Mouse (Mus musculus): ENCODE measurements around the gene Afap1.

The Afap1 gene

GRCm38 (mm10) chr5:35973800-35974199 lies 80.7 kb downstream of the Afap1 start:
- peak in 1 of 2 experiments; percentile 45 for DNase-seq (ENCODE audit: low spot score in 2 of 2)

DNA sequence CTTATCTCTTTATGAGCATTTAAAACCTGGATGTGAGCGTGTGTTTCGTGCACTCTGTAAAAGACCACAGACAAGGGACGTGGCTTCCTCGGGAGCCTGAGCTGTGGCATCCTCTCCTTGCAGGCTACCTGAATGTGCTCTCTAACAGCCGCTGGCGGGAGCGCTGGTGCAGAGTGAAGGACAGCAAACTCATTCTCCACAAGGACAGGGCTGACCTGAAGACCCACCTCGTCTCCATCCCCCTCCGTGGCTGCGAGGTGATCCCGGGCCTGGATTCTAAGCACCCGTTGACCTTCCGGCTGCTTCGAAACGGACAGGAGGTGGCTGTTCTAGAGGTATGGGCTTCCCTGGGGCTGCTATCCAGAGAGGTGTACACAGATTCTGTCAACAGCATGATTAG lies 81.1 kb downstream of the Afap1 start:
- no peak for DNase-seq (ENCODE audit: low spot score in 2 of 2)

GRCm38 (mm10) chr5:35975681-35976080 lies 82.6 kb downstream of the Afap1 start:
- peak; percentile 38 to 80 for DNase-seq (ENCODE audit: low spot score in 2 of 2)

- DNase-seq (ENCODE audit: low spot score in 2 of 2): no peak
Observed at GRCm38 (mm10) chr5:35980542-35980941, 87.4 kb downstream of the Afap1 start.

GRCm38 (mm10) chr5:35981341-35981740 lies 88.2 kb downstream of the Afap1 start:
- DNase-seq (ENCODE audit: low spot score in 2 of 2): no peak

GRCm38 (mm10) chr5:35981976-35982375 lies 88.9 kb downstream of the Afap1 start:
- DNase-seq (ENCODE audit: low spot score in 2 of 2): peak; percentile 65 to 84

GRCm38 (mm10) chr5:35985611-35986010 lies 92.5 kb downstream of the Afap1 start:
- DNase-seq (ENCODE audit: low spot score in 2 of 2): no peak

DNA sequence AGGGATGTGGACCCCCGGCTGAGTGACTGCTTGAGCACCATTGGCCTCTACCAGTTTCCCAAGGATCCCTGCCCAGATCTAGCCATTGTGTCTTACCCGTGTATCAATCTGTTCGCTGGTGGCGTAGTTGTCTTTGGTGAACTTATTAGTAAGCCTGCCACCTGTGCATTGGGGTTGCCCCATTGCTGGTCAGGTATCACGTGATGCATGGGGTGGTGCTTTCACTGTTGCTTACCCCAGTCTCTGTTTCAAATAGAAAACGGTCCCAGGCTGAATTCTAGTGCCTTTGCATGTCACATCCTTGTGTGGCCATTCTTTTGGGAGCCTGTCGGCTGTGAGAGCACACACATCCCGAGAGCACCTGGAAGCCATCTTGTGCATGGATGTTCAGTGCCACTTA lies 95.0 kb downstream of the Afap1 start:
- DNase-seq (ENCODE audit: low spot score in 2 of 2): no peak

- no peak for DNase-seq (ENCODE audit: low spot score in 2 of 2)
Observed at GRCm38 (mm10) chr5:35989506-35989905, 96.4 kb downstream of the Afap1 start.

GRCm38 (mm10) chr5:35989986-35990735 lies 97.0 kb downstream of the Afap1 start:
- no peak for DNase-seq (ENCODE audit: low spot score in 2 of 2)

DNA sequence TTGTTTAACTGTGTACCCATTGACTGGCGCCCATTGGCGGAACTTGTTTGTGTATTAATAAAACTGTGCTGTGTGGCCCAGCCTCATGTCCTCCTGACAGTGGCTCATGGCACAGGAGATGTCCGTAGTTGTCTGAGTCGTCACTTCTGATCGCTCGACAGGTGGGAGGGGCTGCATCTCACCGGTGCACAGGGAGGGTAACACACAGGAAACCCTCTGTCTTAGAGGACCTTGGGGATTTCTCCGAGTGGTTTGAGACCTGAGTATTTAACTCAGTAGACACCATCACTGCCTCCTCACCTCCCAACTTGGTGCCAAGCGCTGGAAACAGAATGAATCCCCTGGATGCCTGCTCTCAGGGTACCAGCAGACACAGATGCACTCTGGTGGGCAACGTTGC lies 110.7 kb downstream of the Afap1 start:
- no peak for DNase-seq (ENCODE audit: low spot score in 2 of 2)

DNA sequence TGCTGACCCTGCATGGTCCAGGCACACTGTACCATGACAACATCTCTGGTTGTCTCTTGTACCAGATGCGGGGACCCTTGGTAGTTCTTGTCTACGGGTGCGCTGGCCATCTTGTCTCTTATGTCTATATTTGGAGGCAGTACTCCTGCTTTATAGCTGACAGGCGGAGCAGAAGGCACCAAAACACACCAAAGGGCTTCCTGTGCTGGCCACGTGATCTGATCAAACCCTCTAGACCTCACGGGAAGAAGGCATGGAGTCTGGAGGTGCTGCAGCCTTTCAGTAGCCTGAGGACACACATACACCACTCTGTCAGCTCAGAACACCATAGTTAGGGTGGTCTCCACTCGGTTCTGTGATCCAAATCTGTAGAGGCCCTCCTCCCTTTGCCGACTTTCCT lies 113.0 kb downstream of the Afap1 start:
- no peak for DNase-seq (ENCODE audit: low spot score in 2 of 2)

DNA sequence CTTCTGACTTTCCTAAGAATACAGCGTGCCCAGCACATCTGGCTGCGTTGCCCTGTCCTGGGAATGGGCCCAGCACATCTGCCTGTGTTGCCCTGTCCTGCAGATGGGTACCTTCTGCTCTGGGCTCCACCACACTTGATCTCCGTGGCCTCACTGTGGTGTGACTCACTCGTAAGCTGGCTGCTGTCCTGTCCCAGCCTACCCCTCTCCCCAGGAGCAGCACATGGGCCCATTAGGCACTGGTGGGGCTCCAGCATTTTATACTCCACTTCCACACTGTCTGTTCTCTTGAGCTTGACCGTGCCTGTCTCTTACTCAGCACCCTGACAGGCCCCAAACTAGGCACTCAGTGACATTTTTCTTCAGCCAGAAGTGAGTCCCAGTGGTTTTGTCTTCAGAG lies 113.5 kb downstream of the Afap1 start:
- DNase-seq (ENCODE audit: low spot score in 2 of 2): no peak

GRCm38 (mm10) chr5:36007649-36008048 lies 114.5 kb downstream of the Afap1 start:
- no peak for DNase-seq (ENCODE audit: low spot score in 2 of 2)

GRCm38 (mm10) chr5:36009405-36009804 lies 116.3 kb downstream of the Afap1 start:
- no peak for DNase-seq (ENCODE audit: low spot score in 2 of 2)

DNA sequence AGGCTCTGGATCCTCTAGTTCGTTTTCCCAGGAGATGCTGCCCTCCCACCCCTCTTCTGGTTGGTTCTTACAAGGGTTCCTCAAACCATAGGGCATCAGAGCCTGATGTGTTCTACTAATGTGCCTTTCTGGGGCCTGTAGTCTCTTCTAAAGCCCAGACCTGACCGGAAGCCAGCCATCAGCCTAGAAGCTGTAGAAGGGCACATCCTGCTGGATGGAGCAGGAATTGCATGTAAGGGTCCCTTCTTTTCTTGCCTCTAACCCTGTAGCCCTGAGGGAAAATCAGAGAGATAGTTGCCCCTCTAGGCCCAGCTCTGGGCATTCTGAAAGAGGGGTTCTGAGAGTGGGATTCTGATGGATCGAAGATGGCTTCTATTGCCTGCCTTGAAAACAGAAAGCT lies 125.2 kb downstream of the Afap1 start:
- no peak for DNase-seq (ENCODE audit: low spot score in 2 of 2)

DNA sequence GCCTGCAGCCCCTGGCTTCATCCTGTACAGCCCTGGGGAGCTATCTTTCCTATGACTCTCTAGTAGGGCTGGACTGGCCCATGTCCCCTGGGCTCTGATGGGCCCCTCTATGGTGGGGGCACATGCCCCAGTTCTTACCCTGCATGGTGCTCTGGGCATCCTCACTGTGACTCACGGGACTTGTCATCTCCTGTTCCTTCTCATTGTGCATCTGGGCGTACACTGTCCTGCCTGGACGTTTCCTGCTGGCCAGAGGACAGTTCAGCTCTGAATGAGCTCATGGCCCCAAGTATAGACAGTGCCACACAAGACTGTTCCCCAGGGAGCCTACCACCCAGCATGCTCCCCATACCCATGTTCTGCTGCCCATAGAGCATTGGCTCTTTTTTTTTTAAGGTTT lies 128.0 kb downstream of the Afap1 start:
- DNase-seq (ENCODE audit: low spot score in 2 of 2): no peak

- no peak for DNase-seq (ENCODE audit: low spot score in 2 of 2)
Observed at GRCm38 (mm10) chr5:36022361-36022760, 129.2 kb downstream of the Afap1 start.

GRCm38 (mm10) chr5:36024003-36024685 lies 131.0 kb downstream of the Afap1 start:
- no peak for DNase-seq (ENCODE audit: low spot score in 2 of 2)

DNA sequence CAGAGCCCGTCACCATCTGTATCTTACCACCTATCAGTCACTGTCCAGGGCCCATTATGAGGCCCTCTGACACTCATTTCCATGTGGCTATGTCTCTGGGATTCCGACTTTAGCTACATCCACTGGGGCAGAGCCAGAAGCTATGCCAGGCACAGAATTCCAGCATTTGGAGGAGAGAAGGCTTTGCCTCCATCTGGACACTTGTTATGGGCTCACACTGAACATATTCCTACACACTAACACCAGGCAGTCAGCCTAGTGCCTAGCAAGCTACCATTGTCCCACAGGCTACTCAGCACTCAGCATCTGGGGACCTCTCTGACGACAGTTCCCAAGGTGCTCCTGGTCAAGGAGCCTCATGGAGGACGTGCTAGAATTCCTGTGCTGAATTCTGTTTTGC lies 132.0 kb downstream of the Afap1 start:
- no peak for DNase-seq (ENCODE audit: low spot score in 2 of 2)

- DNase-seq (ENCODE audit: low spot score in 2 of 2): peak in 1 of 2 experiments; percentile 33
Observed at GRCm38 (mm10) chr5:36033531-36034426, 140.7 kb downstream of the Afap1 start.

GRCm38 (mm10) chr5:36039596-36039995 lies 146.5 kb downstream of the Afap1 start:
- no peak for DNase-seq (ENCODE audit: low spot score in 2 of 2)

Measured in spleen, postnatal 10 days (tissue).